ENCODE assay signal across 1 mouse cellular context in the genomic region with DNA sequence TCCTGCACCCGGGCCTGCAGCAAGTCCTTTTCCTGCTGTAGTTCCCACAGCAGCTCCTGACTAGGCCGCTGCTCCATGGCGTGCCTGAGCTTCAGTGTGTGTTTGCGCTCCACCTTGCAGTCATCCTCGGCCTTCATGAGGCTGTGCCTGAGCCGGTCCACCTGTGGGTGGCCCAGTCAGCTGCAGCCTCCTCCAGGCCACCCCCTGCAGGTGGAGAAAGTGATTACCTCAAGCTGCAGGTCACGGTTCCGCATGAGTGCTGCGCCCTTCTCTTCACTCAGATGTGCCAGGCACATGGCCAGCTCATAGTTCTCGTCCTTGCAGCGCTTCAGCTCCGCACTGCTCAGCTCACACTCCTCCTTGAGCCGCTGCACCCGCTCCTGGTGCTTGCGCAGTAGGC.
A peak's percentile ranks its signal among the peaks of the same experiment; 100 is the strongest.
TF ChIP-seq lines count a peak whose summit lies in the region.

No protein-coding gene starts in this region.

TF ChIP-seq in CH12.LX, 34 proteins besides CTCF, POLR2A, EP300 and RAD21:
- no peak for TF ChIP-seq TBP (conservative IDR thresholded peaks at IDR 0.05; ENCODE audit: low read depth, low read length)
- no peak for TF ChIP-seq MXI1 (IDR thresholded peaks at IDR 0.05; ENCODE audit: low read depth, low read length)
- no peak for TF ChIP-seq GABPA (IDR thresholded peaks at IDR 0.05; ENCODE audit: insufficient replicate concordance, low read depth, low read length)
- TF ChIP-seq MAZ (IDR thresholded peaks at IDR 0.05; ENCODE audit: low read depth, low read length): no peak
- TF ChIP-seq SMC3 (IDR thresholded peaks at IDR 0.05; ENCODE audit: low read depth, low read length): peak; percentile 32; the same call in 1 of the 2 replicates
- no peak for TF ChIP-seq CHD2 (IDR thresholded peaks at IDR 0.05; ENCODE audit: low read length)
